Mouse (Mus musculus) forelimb bud, embryonic 11.5 days (tissue): ENCODE measurements around the gene Gm11096.

ENCODE experiments used
- DNase-seq: peaks from one replicate; pipeline ENCODE4 v3.0.0-alpha.2; 2012; ENCODE audit warnings: low read depth, low spot score

The Gm11096 gene

DNA sequence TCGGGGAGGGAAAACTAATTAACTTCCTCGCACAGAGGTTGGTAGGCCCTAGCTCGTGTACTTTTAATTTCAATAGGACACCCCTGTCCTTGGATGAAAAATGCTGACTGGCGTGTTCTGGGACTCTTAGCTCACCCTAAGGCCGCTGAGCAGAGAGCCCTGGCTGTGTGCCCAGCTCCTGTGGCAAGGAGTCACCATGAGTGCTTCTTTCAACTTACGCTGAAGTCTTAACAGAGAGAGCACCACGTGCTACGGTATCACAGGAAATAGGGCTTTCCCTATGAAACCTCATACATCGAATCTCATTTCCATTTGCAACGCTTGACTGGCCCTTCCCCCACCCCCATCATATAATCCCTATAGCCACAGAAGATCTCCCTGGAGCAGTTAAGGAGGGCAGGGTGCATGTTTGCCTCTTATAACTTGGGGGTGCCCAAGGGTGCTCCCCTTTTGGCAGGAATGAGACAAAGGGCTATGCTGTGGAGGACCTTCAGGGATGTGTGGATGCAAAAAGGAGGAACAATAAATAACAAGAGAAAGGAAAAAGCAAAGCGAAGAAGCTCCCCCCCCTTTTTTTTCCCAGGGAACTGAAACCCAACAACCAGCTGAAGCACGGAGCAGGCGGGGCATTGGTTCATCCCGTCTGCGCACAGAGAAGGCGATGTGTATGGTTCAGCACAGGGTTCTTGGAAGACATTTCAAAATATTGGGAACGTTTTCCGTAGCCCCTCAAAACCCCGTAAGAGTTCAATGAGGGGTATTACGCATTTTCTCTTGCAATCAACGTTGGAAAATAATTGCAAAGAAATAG is 39.0 kb downstream of the Gm11096 start:
- DNase-seq = no peak

DNA sequence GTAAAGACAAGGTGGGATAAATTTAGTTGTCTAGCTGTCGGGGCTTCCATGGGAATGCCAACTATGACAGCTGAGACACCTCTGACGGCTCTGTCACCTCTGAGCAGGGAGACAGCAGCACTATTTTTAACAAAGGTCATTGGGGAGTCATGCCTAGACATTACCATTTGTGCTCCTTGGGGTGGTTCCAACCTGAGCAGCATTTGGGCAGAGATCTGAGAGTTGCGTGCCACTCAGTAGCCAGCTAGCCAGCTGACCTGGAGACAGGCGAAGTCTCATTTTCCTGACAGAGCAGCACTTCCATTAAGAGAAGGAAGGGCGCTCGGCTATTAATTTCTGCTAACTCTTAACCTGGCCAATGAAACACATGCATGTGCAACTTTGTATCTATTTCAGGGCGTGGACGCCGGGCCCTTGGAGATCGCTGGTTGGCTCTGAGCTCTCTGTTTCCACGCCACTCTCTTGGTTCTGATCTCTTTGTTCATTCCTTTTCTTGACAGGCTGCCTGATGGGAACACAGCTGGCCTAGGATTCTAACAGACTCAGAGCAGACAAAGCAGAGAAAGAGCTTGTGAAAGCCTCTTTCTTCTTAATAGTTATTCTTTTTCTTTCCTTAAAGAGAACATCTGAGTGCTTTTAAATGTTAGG is 40.4 kb downstream of the Gm11096 start:
- no peak for DNase-seq

DNA sequence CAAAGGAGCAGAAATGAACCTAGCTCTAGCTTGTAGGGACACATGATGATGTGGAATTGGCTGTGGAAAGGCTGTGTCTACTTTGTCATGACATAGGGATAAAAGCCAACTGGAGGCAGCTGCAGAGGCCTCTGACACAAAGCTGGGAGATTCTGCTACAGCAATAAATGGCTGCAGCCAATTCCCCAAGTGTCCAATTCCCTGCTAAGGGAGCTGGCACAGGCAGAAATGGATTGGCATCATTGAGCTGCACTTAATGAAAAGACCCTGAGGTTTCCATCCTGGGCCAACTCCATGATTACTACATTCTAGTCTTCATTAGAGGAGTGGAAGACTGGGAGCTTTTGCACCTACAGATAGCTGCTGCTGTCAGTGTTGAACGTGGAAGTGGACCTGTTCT is 44.8 kb downstream of the Gm11096 start:
- DNase-seq = no peak
